Mouse (Mus musculus) thymus, postnatal 36 days (tissue): ENCODE results near the gene Fgfr2.

Experiments
- DNase-seq, 2 experiments: peaks; one replicate each; pipeline ENCODE4 v3.0.0; 2022; ENCODE audit warnings: mixed read lengths in 2 of 2

The Fgfr2 gene

GRCm38 (mm10) chr7:130938896-130939295, 2184.3 kb downstream of the Fgfr2 start:
- DNase-seq, result no peak

GRCm38 (mm10) chr7:130938005-130938404, 2185.1 kb downstream of the Fgfr2 start:
- DNase-seq, result no peak

GRCm38 (mm10) chr7:130937266-130937841, 2185.8 kb downstream of the Fgfr2 start:
- DNase-seq, result no peak

- DNase-seq, result no peak
These were observed 2186.6 kb downstream of the Fgfr2 start for GRCm38 (mm10) chr7:130936472-130936951.

GRCm38 (mm10) chr7:130935793-130936471, 2187.2 kb downstream of the Fgfr2 start, which contains the start of gene Htra1:
Gene Htra1, plus strand, starts transcription at chr7:130936111.
- DNase-seq, result peak; percentile 14 to 33

GRCm38 (mm10) chr7:130935421-130935792, 2187.7 kb downstream of the Fgfr2 start:
- no peak for DNase-seq

GRCm38 (mm10) chr7:130934654-130935053, 2188.5 kb downstream of the Fgfr2 start:
- no peak for DNase-seq

- no peak for DNase-seq
These were observed 2190.2 kb downstream of the Fgfr2 start for GRCm38 (mm10) chr7:130932921-130933320.

GRCm38 (mm10) chr7:130930401-130930800, 2192.7 kb downstream of the Fgfr2 start:
- DNase-seq, result no peak

GRCm38 (mm10) chr7:130922981-130923731, 2200.0 kb downstream of the Fgfr2 start:
- DNase-seq, result no peak

GRCm38 (mm10) chr7:130918260-130918659, 2204.9 kb downstream of the Fgfr2 start:
- no peak for DNase-seq

GRCm38 (mm10) chr7:130914693-130915363, 2208.3 kb downstream of the Fgfr2 start:
- no peak for DNase-seq

- no peak for DNase-seq
These were observed 2212.3 kb downstream of the Fgfr2 start for GRCm38 (mm10) chr7:130910841-130911240.

GRCm38 (mm10) chr7:130904571-130905365, 2218.4 kb downstream of the Fgfr2 start:
- no peak for DNase-seq

- DNase-seq, result peak; percentile 57 to 59
These were observed 2219.6 kb downstream of the Fgfr2 start for GRCm38 (mm10) chr7:130903505-130904074.

- no peak for DNase-seq
These were observed 2220.2 kb downstream of the Fgfr2 start for GRCm38 (mm10) chr7:130902929-130903328.

- no peak for DNase-seq
These were observed 2222.8 kb downstream of the Fgfr2 start for GRCm38 (mm10) chr7:130900233-130900848.

GRCm38 (mm10) chr7:130898373-130898772, 2224.8 kb downstream of the Fgfr2 start:
- DNase-seq, result no peak

GRCm38 (mm10) chr7:130897201-130897600, 2225.9 kb downstream of the Fgfr2 start:
- no peak for DNase-seq

- no peak for DNase-seq
These were observed 2227.1 kb downstream of the Fgfr2 start for GRCm38 (mm10) chr7:130896064-130896463.

- no peak for DNase-seq
These were observed 2227.6 kb downstream of the Fgfr2 start for GRCm38 (mm10) chr7:130895618-130895945.
